Mouse (Mus musculus) kidney, adult 2 months (tissue): ENCODE measurements around the gene Tcf12.

Experiments used
- CTCF ChIP-seq: fragments of 200-500 bp; conservative IDR thresholded peaks from 2 replicates; pipeline ENCODE4 v1.5.1; 2011; ENCODE audit warnings: low read depth, mild to moderate bottlenecking, control low read depth, low read length, moderate library complexity, mixed read lengths; ENCODE audit not compliant: insufficient read depth, insufficient read length
- POLR2A ChIP-seq: fragments of 200-500 bp; IDR thresholded peaks from one replicate; pipeline ENCODE4 v1.6.1; 2011; ENCODE audit warnings: low read depth, low read length, control low read depth

DNA sequence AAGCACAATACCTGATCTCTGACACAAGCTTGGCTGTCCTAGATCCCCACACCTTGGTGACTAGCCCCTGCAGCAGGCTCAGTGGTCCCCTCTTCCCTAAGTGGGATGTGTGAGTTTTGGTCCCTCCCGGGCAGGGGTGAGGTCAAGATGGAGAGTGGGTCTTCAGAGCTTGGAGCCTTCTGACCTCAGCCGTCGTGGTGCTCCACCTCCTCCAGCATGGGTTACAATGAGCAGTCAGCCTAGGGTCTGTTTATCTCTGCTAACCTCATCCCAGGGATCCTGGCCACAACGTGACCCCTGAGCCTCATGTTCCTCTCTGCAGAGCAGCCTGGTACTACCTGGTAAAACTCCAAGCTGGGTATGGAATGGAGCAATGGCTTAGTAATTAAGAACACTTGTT is 303.9 kb downstream of the Tcf12 start:
- TF ChIP-seq CTCF (no peak), POLR2A (no peak)
